Mouse (Mus musculus) forebrain, embryonic 16.5 days (tissue): ENCODE data around the gene Mapkap1. TPM values are rescaled to one million over a fixed set of nuclear protein-coding genes. Genes with fewer than 3 reads are reported as not detected.
A peak's percentile ranks its signal among the peaks of the same experiment; 100 is the strongest.

Source experiments
- ATAC-seq: fragments of 200-750 bp; cut with Nextera tagmentation; 2 replicates; pipeline ENCODE4 v1.8.0; 2017; ENCODE audit warnings: mild to moderate bottlenecking, moderate library complexity
- H3K27ac ChIP-seq: fragments of 300-500 bp; sonication (generic); 2 replicates; pipeline ENCODE4 v1.5.1; 2014; ENCODE audit warnings: low read length, control low read depth
- H3K27me3 ChIP-seq: fragments of 300-500 bp; sonication (generic); replicated peaks from 2 replicates; pipeline ENCODE4 v1.6.1; 2014; ENCODE audit warnings: low read length; ENCODE audit not compliant: control insufficient read depth, insufficient read depth
- H3K36me3 ChIP-seq: fragments of 300-500 bp; sonication (generic); 2 replicates; pipeline ENCODE4 v1.6.1; 2014; ENCODE audit not compliant: control insufficient read depth, insufficient read depth
- H3K4me1 ChIP-seq: fragments of 300-500 bp; sonication (generic); replicated peaks from 2 replicates; pipeline ENCODE4 v1.6.1; 2014; ENCODE audit warnings: low read length; ENCODE audit not compliant: control insufficient read depth, insufficient read depth
- H3K4me2 ChIP-seq: fragments of 300-500 bp; sonication (generic); 2 replicates; pipeline ENCODE4 v1.6.1; 2014; ENCODE audit warnings: mild to moderate bottlenecking, low read length, control low read depth
- H3K4me3 ChIP-seq: fragments of 300-500 bp; sonication (generic); replicated peaks from 2 replicates; pipeline ENCODE4 v1.5.1; 2014; ENCODE audit warnings: mild to moderate bottlenecking, low read length, control low read depth
- H3K9ac ChIP-seq: fragments of 300-500 bp; sonication (generic); replicated peaks from 2 replicates; pipeline ENCODE4 v1.6.1; 2014; ENCODE audit warnings: low read depth, low read length, control low read depth
- H3K9me3 ChIP-seq: fragments of 300-500 bp; sonication (generic); 2 replicates; pipeline ENCODE4 v1.6.1; 2016; ENCODE audit warnings: low read length; ENCODE audit not compliant: control insufficient read depth
- WGBS: fragments of 180-500 bp; shearing (Covaris S2); extraction: QIAGEN DNeasy Blood & Tissue Kit; methylation state at CpG from one replicate; pipeline ENCODE4 v1.1.7; 2014; 5-methylcytosine and 5-hydroxymethylcytosine counted together
- polyA plus RNA-seq: library from polyadenylated mRNA; unstranded; fragments of >200 nt; fragmentation: Nextera tagmentation; extraction: Ambion mirVana; gene quantifications from 2 replicates; pipeline ENCODE4 v1.2.1, GENCODE M21; 2015

Mapkap1 gene
- 99.3 and 100 TPM in 2 replicates for polyA plus RNA-seq

- Histone ChIP-seq H3K4me1 (peaks cover 10% of the 10 kb centered on the region), H3K9ac (peak within 1 kb of the TSS; percentile 89), H3K36me3 (no peaks in the 10 kb centered on the region), H3K9me3 (no peaks in the 10 kb centered on the region), H3K4me2 (peak within 1 kb of the TSS; percentile 67), H3K4me3 (peak within 1 kb of the TSS; percentile 78), H3K27ac (no peak within 1 kb of the TSS), H3K27me3 (no peaks in the 10 kb centered on the region)
- WGBS, result under 1% methylated on average over 63 of the region's 68 CpGs
- ATAC-seq, result peak; percentile 100
Measured at GRCm38 (mm10) chr2:34406601-34407464, at the start of gene Mapkap1. Gene Mapkap1, plus strand, starts transcription at chr2:34406771.

GRCm38 (mm10) chr2:34363678-34364077 is 42.9 kb upstream of the Mapkap1 start:
- Histone ChIP-seq H3K9me3 (no peaks in the 10 kb centered on the region), H3K9ac (no peak overlapping the region), H3K4me3 (no peak overlapping the region), H3K36me3 (no peaks in the 10 kb centered on the region), H3K4me1 (peaks cover 25% of the 10 kb centered on the region), H3K4me2 (no peak overlapping the region), H3K27ac (peak overlapping the region; percentile 33), H3K27me3 (peaks cover 9% of the 10 kb centered on the region; the same call in 1 of the 2 replicates)
- peak; percentile 63 for ATAC-seq
- 0% methylated on average over 1 of the region's 1 CpGs for WGBS

GRCm38 (mm10) chr2:34367024-34367423 is 39.5 kb upstream of the Mapkap1 start:
- no peak for ATAC-seq
- Histone ChIP-seq H3K9ac (no peak overlapping the region), H3K4me3 (peak overlapping the region; percentile 8; the same call in 1 of the 2 replicates), H3K4me1 (peaks cover 10% of the 10 kb centered on the region), H3K36me3 (no peaks in the 10 kb centered on the region), H3K4me2 (peak overlapping the region; percentile 16), H3K9me3 (no peaks in the 10 kb centered on the region), H3K27ac (no peak overlapping the region), H3K27me3 (peaks cover 9% of the 10 kb centered on the region; the same call in 1 of the 2 replicates)
- 82% methylated on average over 2 of the region's 2 CpGs for WGBS

- no peaks in the 10 kb centered on the region for H3K36me3 ChIP-seq
- H3K9me3 ChIP-seq, result no peaks in the 10 kb centered on the region
- peaks cover 14% of the 10 kb centered on the region for H3K4me1 ChIP-seq
- H3K27me3 ChIP-seq, result peaks cover 5% of the 10 kb centered on the region; the same call in 1 of the 2 replicates
- peak overlapping the region; percentile 42 for H3K4me2 ChIP-seq
- peak overlapping the region; percentile 26 for H3K4me3 ChIP-seq
- WGBS, result 43% methylated on average over 6 of the region's 6 CpGs
- no peak for ATAC-seq
- H3K9ac ChIP-seq, result 0 out of 2 replicates have a peak overlapping the region, but pooled peaks have one; percentile 19
- H3K27ac ChIP-seq, result 0 out of 2 replicates have a peak overlapping the region, but pooled peaks have one; percentile 16
Measured at GRCm38 (mm10) chr2:34368396-34368795, 38.2 kb upstream of the Mapkap1 start.

- H3K4me1 ChIP-seq, result peaks cover 15% of the 10 kb centered on the region
- H3K9me3 ChIP-seq, result no peaks in the 10 kb centered on the region
- H3K36me3 ChIP-seq, result no peaks in the 10 kb centered on the region
- 15% methylated on average over 7 of the region's 7 CpGs for WGBS
- peak overlapping the region; percentile 79 for H3K4me3 ChIP-seq
- H3K4me2 ChIP-seq, result peak overlapping the region; percentile 57
- H3K27me3 ChIP-seq, result peaks cover 2% of the 10 kb centered on the region; the same call in 1 of the 2 replicates
- peak overlapping the region; percentile 81 for H3K9ac ChIP-seq
- ATAC-seq, result no peak
- H3K27ac ChIP-seq, result no peak overlapping the region
Measured at GRCm38 (mm10) chr2:34370349-34370724, 36.2 kb upstream of the Mapkap1 start.

GRCm38 (mm10) chr2:34370725-34371440 is 35.7 kb upstream of the Mapkap1 start:
- no peaks in the 10 kb centered on the region for H3K9me3 ChIP-seq
- H3K36me3 ChIP-seq, result no peaks in the 10 kb centered on the region
- H3K4me1 ChIP-seq, result peaks cover 15% of the 10 kb centered on the region
- H3K27ac ChIP-seq, result peak overlapping the region; percentile 86
- ATAC-seq, result no peak
- H3K27me3 ChIP-seq, result peaks cover 2% of the 10 kb centered on the region; the same call in 1 of the 2 replicates
- peak overlapping the region; percentile 57 for H3K4me2 ChIP-seq
- H3K9ac ChIP-seq, result peak overlapping the region; percentile 81
- H3K4me3 ChIP-seq, result peak overlapping the region; percentile 79
- under 1% methylated on average over 36 of the region's 42 CpGs for WGBS

GRCm38 (mm10) chr2:34371441-34372304 is 34.9 kb upstream of the Mapkap1 start:
- peak; percentile 46 for ATAC-seq
- H3K9me3 ChIP-seq, result no peaks in the 10 kb centered on the region
- WGBS, result under 1% methylated on average over 67 of the region's 118 CpGs
- H3K36me3 ChIP-seq, result no peaks in the 10 kb centered on the region
- peaks cover 15% of the 10 kb centered on the region for H3K4me1 ChIP-seq
- peak overlapping the region; percentile 79 for H3K4me3 ChIP-seq
- H3K4me2 ChIP-seq, result peak overlapping the region; percentile 57
- H3K27ac ChIP-seq, result peak overlapping the region; percentile 86
- peaks cover 2% of the 10 kb centered on the region; the same call in 1 of the 2 replicates for H3K27me3 ChIP-seq
- peak overlapping the region; percentile 81 for H3K9ac ChIP-seq

GRCm38 (mm10) chr2:34372305-34373301 is 34.0 kb upstream of the Mapkap1 start, which contains the start of gene Pbx3:
Gene Pbx3, minus strand, starts transcription at chr2:34373142.
- H3K9ac ChIP-seq, result peak within 1 kb of the TSS; percentile 81
- H3K4me2 ChIP-seq, result peak within 1 kb of the TSS; percentile 57
- ATAC-seq, result peak; percentile 89
- H3K27me3 ChIP-seq, result peaks cover 2% of the 10 kb centered on the region; the same call in 1 of the 2 replicates
- H3K27ac ChIP-seq, result peak within 1 kb of the TSS; percentile 86
- under 1% methylated on average over 60 of the region's 102 CpGs for WGBS
- H3K4me1 ChIP-seq, result peaks cover 15% of the 10 kb centered on the region
- H3K36me3 ChIP-seq, result no peaks in the 10 kb centered on the region
- H3K9me3 ChIP-seq, result no peaks in the 10 kb centered on the region
- peak within 1 kb of the TSS; percentile 79 for H3K4me3 ChIP-seq
